Mouse (Mus musculus) mouse embryonic stem cell (cell line): Measurements from ENCODE around the gene Olfr549.

Experiments
- in situ Hi-C, 2 experiments: fragments of 300-500 bp; cut with MboI; formaldehyde crosslinking; loops; 1 replicate in 1 of 2; 3 replicates in 1 of 2; pipeline ENCODE4 v1.14.3; 2019 to 2020; ENCODE audit warnings: low sequenced_read_pairs in 2 of 2, low pct_unique_long_range_greater_than_20kb in 1 of 2, mixed read lengths in 1 of 2; ENCODE audit not compliant: unreplicated experiment in 1 of 2

Gene Olfr549

GRCm38 (mm10) chr7:102566219-102566618, 16.5 kb downstream of the Olfr549 start:
- in situ Hi-C loops = no loop called here

GRCm38 (mm10) chr7:102571142-102571541, 21.5 kb downstream of the Olfr549 start, which contains the start of gene Olfr550:
Gene Olfr550, plus strand, starts transcription at chr7:102571442.
- in situ Hi-C loops = no loop called here

GRCm38 (mm10) chr7:102573174-102573830, 23.6 kb downstream of the Olfr549 start:
- in situ Hi-C loops = no loop called here

GRCm38 (mm10) chr7:102575998-102576397, 26.3 kb downstream of the Olfr549 start:
- in situ Hi-C loops = no loop called here

- in situ Hi-C loops = no loop called here
These were observed 42.1 kb downstream of the Olfr549 start, which contains the start of gene Olfr551 for GRCm38 (mm10) chr7:102591786-102592185. Gene Olfr551, minus strand, starts transcription at chr7:102591886.

- in situ Hi-C loops = no loop called here
These were observed 47.8 kb downstream of the Olfr549 start, which contains the start of gene Olfr552 for GRCm38 (mm10) chr7:102597378-102598031. Gene Olfr552, plus strand, starts transcription at chr7:102597770.
